Mouse (Mus musculus) megakaryocyte, embryonic 14.5 days (primary cell): ENCODE measurements around the gene Trim33.

Experiments
- FLI1 ChIP-seq: IDR thresholded peaks from 2 replicates; pipeline ENCODE4 v1.6.1; 2012; ENCODE audit warnings: low read length, inconsistent platforms, mixed read lengths
- GATA1 ChIP-seq: IDR thresholded peaks from 3 replicates; pipeline ENCODE4 v1.6.1; 2012; ENCODE audit warnings: mixed read lengths, low read length, inconsistent platforms, borderline replicate concordance

DNA sequence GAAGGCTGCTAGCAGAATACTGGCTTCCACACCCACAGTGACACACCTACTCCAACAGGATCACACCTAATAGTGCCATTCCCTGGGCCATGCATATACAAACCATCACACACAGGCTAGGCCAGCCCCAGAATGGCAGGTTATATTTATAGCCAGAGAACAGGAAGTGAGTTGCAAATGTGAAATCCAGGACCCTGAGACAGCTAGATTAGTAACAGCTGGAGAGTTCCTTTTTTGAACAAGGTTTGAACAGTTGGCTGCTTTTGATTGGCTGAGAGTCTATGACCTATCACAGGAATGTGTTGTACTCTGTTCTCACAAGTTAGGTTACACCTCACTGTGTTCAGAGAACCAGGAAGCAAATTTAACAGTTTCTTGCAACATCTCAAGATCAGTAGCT is 98.9 kb downstream of the Trim33 start:
- TF ChIP-seq GATA1 (no peak), FLI1 (no peak)
